8 mouse cellular contexts compared by ENCODE assay signal in the genomic region with DNA sequence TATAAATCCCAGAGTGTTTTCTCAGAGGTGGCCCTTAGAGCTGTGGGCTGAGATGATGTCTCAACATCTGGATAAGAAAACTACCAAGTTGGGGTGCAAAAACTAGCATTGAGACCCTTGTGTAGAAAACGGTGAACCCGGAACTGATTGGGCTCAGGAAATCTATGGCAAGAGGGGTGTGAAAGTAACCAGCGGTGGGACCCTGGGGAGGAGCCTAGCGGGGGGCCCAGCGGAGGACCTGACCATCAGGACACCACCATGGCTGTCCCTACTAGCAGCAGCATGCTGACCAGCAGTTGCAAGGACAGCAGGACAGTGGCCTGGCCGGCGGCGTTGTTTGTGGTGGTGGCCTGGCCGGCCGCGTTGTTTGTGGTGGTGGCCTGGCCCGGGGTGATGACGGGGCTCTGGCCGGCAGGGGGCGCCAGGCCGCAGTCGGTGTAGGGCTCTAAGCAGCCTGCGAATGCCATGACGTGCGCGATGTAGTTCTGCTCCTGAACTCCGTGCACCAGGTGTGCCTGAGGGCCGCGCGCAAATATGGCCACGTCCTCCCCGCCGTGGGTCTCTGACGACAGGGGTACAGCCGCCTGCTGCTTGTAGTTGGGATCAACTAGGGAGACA. TPM values are rescaled to one million over a fixed set of nuclear protein-coding genes. Genes with fewer than 3 reads are reported as not detected.
A peak's percentile ranks its signal among the peaks of the same experiment; 100 is the strongest.
DNase-seq lines count a peak whose midpoint lies in the region; ATAC-seq and TF ChIP-seq lines count a peak whose summit lies in the region.

No protein-coding gene starts in this region.

- H3K4me1 ChIP-seq in embryonic facial prominence, embryonic 12.5 days = peaks cover 2% of the 10 kb centered on the region; the same call in 1 of the 2 replicates
- H3K4me1 ChIP-seq in heart, embryonic 10.5 days = peaks cover 14% of the 10 kb centered on the region; the same call in 1 of the 2 replicates
- H3K4me1 ChIP-seq in midbrain, postnatal 0 days (ENCODE audit: insufficient read depth, low read length) = peaks cover 2% of the 10 kb centered on the region; the same call in 1 of the 2 replicates
- peaks cover 6% of the 10 kb centered on the region for H3K4me1 ChIP-seq in testis, adult 2 months (ENCODE audit: control insufficient read depth, insufficient read depth, low read length)

- H3K4me3 ChIP-seq in embryonic facial prominence, embryonic 12.5 days = no peak overlapping the region
- H3K4me3 ChIP-seq in heart, embryonic 10.5 days = peak overlapping the region; percentile 36
- H3K4me3 ChIP-seq in midbrain, postnatal 0 days (ENCODE audit: low read depth, low read length) = no peak overlapping the region
- peak overlapping the region; percentile 64 for H3K4me3 ChIP-seq in testis, adult 2 months (ENCODE audit: control insufficient read depth, low read depth, low read length)

- no peaks in the 10 kb centered on the region for H3K36me3 ChIP-seq in embryonic facial prominence, embryonic 12.5 days
- no peaks in the 10 kb centered on the region for H3K36me3 ChIP-seq in heart, embryonic 10.5 days
- H3K36me3 ChIP-seq in midbrain, postnatal 0 days (ENCODE audit: insufficient read depth, low read length) = no peaks in the 10 kb centered on the region
- no peaks in the 10 kb centered on the region for H3K36me3 ChIP-seq in testis, adult 2 months (ENCODE audit: control insufficient read depth, insufficient read depth, low read length)

- TF ChIP-seq CTCF in midbrain, postnatal 0 days (IDR thresholded peaks at IDR 0.05) = peak; percentile 65
- TF ChIP-seq CTCF in testis, adult 2 months (IDR thresholded peaks at IDR 0.05; ENCODE audit: control insufficient read depth, insufficient read depth, insufficient replicate concordance, low read depth, low read length) = peak; percentile 90

- H3K27ac ChIP-seq in embryonic facial prominence, embryonic 12.5 days = no peak overlapping the region
- 0 out of 2 replicates have a peak overlapping the region, but pooled peaks have one; percentile 25 for H3K27ac ChIP-seq in heart, embryonic 10.5 days
- no peak overlapping the region for H3K27ac ChIP-seq in midbrain, postnatal 0 days (ENCODE audit: low read depth, low read length)
- H3K27ac ChIP-seq in testis, adult 2 months (ENCODE audit: control insufficient read depth, insufficient read depth, low read depth, low read length) = no peak overlapping the region

- 10% methylated on average over 30 of the region's 30 CpGs for WGBS in embryonic facial prominence, embryonic 12.5 days
- WGBS in heart, embryonic 10.5 days = 17% methylated on average over 30 of the region's 30 CpGs
- 16% methylated on average over 30 of the region's 30 CpGs for WGBS in midbrain, postnatal 0 days

- 0 out of 2 replicates have a peak, but pooled peaks have one; percentile 42 for ATAC-seq in embryonic facial prominence, embryonic 12.5 days (ENCODE audit: insufficient number of reproducible peaks, insufficient read depth, low FRiP score, low TSS enrichment)
- ATAC-seq in midbrain, postnatal 0 days (ENCODE audit: low FRiP score) = peak; percentile 69

- peak overlapping the region; percentile 37 for H3K4me2 ChIP-seq in embryonic facial prominence, embryonic 12.5 days (replicated peaks)
- 0 out of 2 replicates have a peak overlapping the region, but pooled peaks have one; percentile 6 for H3K4me2 ChIP-seq in midbrain, postnatal 0 days (ENCODE audit: low read depth, low read length, poor library complexity, severe bottlenecking)

- H3K9ac ChIP-seq in embryonic facial prominence, embryonic 12.5 days = no peak overlapping the region
- no peak overlapping the region for H3K9ac ChIP-seq in midbrain, postnatal 0 days (replicated peaks; ENCODE audit: low read length, poor library complexity, severe bottlenecking)

- 0 out of 2 replicates have a peak, but pooled peaks have one; percentile 40 for TF ChIP-seq POLR2A in testis, adult 2 months (IDR thresholded peaks at IDR 0.05; ENCODE audit: control insufficient read depth, low read depth, low read length)

- H3K27me3 ChIP-seq in embryonic facial prominence, embryonic 12.5 days = peaks cover 16% of the 10 kb centered on the region; the same call in 1 of the 2 replicates
- peaks cover 28% of the 10 kb centered on the region for H3K27me3 ChIP-seq in heart, embryonic 10.5 days (ENCODE audit: insufficient read depth, poor library complexity, severe bottlenecking)
- no peaks in the 10 kb centered on the region for H3K27me3 ChIP-seq in midbrain, postnatal 0 days (ENCODE audit: insufficient read depth, low read length)
- no peaks in the 10 kb centered on the region for H3K27me3 ChIP-seq in testis, adult 2 months (ENCODE audit: control insufficient read depth, insufficient read depth, low read length)

- H3K9me3 ChIP-seq in embryonic facial prominence, embryonic 12.5 days = no peaks in the 10 kb centered on the region
- H3K9me3 ChIP-seq in heart, embryonic 10.5 days = no peaks in the 10 kb centered on the region
- H3K9me3 ChIP-seq in midbrain, postnatal 0 days (ENCODE audit: low read length) = no peaks in the 10 kb centered on the region

- DNase-seq in 416B (ENCODE audit: low read depth) = peak; percentile 34
- DNase-seq in adrenal gland, adult 8-10 months = peak; percentile 22
- DNase-seq in heart, embryonic 10.5 days (ENCODE audit: low spot score) = peak; percentile 76
- DNase-seq in kidney, adult 8-10 months = peak; percentile 30 to 54
- peak; percentile 63 for DNase-seq in liver
- peak; percentile 41 for DNase-seq in midbrain, postnatal 0 days (ENCODE audit: low spot score)

RNA-seq across cellular contexts. Expression of gene Alpi, which starts 2.9 kb away (rescaled TPM):
- not detected for total RNA-seq in adrenal gland, adult 8-10 months (2022)
- polyA plus RNA-seq in embryonic facial prominence, embryonic 12.5 days (2016; fragmentation: Nextera tagmentation; extraction: Ambion mirVana) = not detected in 2 replicates
- polyA plus RNA-seq in heart, embryonic 10.5 days (2016; fragmentation: Nextera tagmentation; extraction: Ambion mirVana) = not detected in 2 replicates
- total RNA-seq in midbrain, postnatal 0 days (2014; rRNA removed) = 0.49 TPM in 1 of 2 replicates, not detected in the other
- polyA plus RNA-seq in midbrain, postnatal 0 days (2015; fragmentation: Nextera tagmentation; extraction: Ambion mirVana) = not detected in 2 replicates
- 0.17 and 0.19 TPM in 2 replicates for polyA plus RNA-seq in testis, adult 2 months (2012; rRNA removed)

RNA-seq across cellular contexts. Expression of gene Alppl2, which starts 8.7 kb away (rescaled TPM):
- not detected for total RNA-seq in adrenal gland, adult 8-10 months (2022)
- not detected in 2 replicates for polyA plus RNA-seq in embryonic facial prominence, embryonic 12.5 days (2016; fragmentation: Nextera tagmentation; extraction: Ambion mirVana)
- polyA plus RNA-seq in heart, embryonic 10.5 days (2016; fragmentation: Nextera tagmentation; extraction: Ambion mirVana) = not detected in 2 replicates
- not detected in 2 replicates for total RNA-seq in midbrain, postnatal 0 days (2014; rRNA removed)
- polyA plus RNA-seq in midbrain, postnatal 0 days (2015; fragmentation: Nextera tagmentation; extraction: Ambion mirVana) = not detected in 2 replicates
- polyA plus RNA-seq in testis, adult 2 months (2012; rRNA removed) = 2.2 and 3.6 TPM in 2 replicates

RNA-seq across cellular contexts. Expression of gene Akp3, which starts 26.3 kb away (rescaled TPM):
- total RNA-seq in adrenal gland, adult 8-10 months (2022) = not detected
- not detected in 2 replicates for polyA plus RNA-seq in embryonic facial prominence, embryonic 12.5 days (2016; fragmentation: Nextera tagmentation; extraction: Ambion mirVana)
- not detected in 2 replicates for polyA plus RNA-seq in heart, embryonic 10.5 days (2016; fragmentation: Nextera tagmentation; extraction: Ambion mirVana)
- total RNA-seq in midbrain, postnatal 0 days (2014; rRNA removed) = 0.38 TPM in 1 of 2 replicates, not detected in the other
- polyA plus RNA-seq in midbrain, postnatal 0 days (2015; fragmentation: Nextera tagmentation; extraction: Ambion mirVana) = not detected in 2 replicates
- polyA plus RNA-seq in testis, adult 2 months (2012; rRNA removed) = 1.5 and 1.7 TPM in 2 replicates

RNA-seq across cellular contexts. Expression of gene Ecel1, which starts 57.9 kb away (rescaled TPM):
- 10 to 100 TPM in 1 of 4 experiments, 1 to 10 TPM in 1, under 1 TPM in 2; 0.44 to 10.2 (median 4.1) TPM for total RNA-seq in adrenal gland, adult 8-10 months (2022)
- polyA plus RNA-seq in embryonic facial prominence, embryonic 12.5 days (2016; fragmentation: Nextera tagmentation; extraction: Ambion mirVana) = 1.9 and 2.3 TPM in 2 replicates
- polyA plus RNA-seq in heart, embryonic 10.5 days (2016; fragmentation: Nextera tagmentation; extraction: Ambion mirVana) = 0.09 and 0.10 TPM in 2 replicates
- total RNA-seq in midbrain, postnatal 0 days (2014; rRNA removed) = 15.8 and 16.2 TPM in 2 replicates
- polyA plus RNA-seq in midbrain, postnatal 0 days (2015; fragmentation: Nextera tagmentation; extraction: Ambion mirVana) = 16.7 and 18.9 TPM in 2 replicates
- 5.8 and 6.8 TPM in 2 replicates for polyA plus RNA-seq in testis, adult 2 months (2012; rRNA removed)

Comparison
In these comparisons a context has a peak if more than half of its experiments do, and no peak if none do; other contexts are left out.
1. DNase-seq: peak in every context shown above with its lines; median percentile 76 in heart, embryonic 10.5 days; 63 in liver; 42 in kidney, adult 8-10 months; 41 in midbrain, postnatal 0 days; 34 in 416B; 22 in adrenal gland, adult 8-10 months.
2. H3K4me3 ChIP-seq: peak in heart, embryonic 10.5 days (single experiment) and testis, adult 2 months (single experiment); none in embryonic facial prominence, embryonic 12.5 days (single experiment) and midbrain, postnatal 0 days (single experiment).